Mouse (Mus musculus) testis, adult 2 months (tissue): ENCODE measurements around the gene Tnip1.

Experiments used
- CTCF ChIP-seq: fragments of 200-500 bp; IDR thresholded peaks from 2 replicates; pipeline ENCODE4 v1.5.1; 2012; ENCODE audit warnings: low read depth, mild to moderate bottlenecking, inconsistent platforms, low read length, moderate library complexity; ENCODE audit not compliant: control insufficient read depth, insufficient read depth, insufficient replicate concordance
- POLR2A ChIP-seq: fragments of 200-500 bp; IDR thresholded peaks from 2 replicates; pipeline ENCODE4 v1.6.1; 2012; ENCODE audit warnings: low read depth, mild to moderate bottlenecking, inconsistent platforms, low read length, moderate library complexity; ENCODE audit not compliant: control insufficient read depth

GRCm38 (mm10) chr11:54949717-54950116 lies 13.0 kb downstream of the Tnip1 start:
- no peak for TF ChIP-seq CTCF
- no peak for TF ChIP-seq POLR2A
